1 mouse cellular context compared by ENCODE assay signal in the genomic region with DNA sequence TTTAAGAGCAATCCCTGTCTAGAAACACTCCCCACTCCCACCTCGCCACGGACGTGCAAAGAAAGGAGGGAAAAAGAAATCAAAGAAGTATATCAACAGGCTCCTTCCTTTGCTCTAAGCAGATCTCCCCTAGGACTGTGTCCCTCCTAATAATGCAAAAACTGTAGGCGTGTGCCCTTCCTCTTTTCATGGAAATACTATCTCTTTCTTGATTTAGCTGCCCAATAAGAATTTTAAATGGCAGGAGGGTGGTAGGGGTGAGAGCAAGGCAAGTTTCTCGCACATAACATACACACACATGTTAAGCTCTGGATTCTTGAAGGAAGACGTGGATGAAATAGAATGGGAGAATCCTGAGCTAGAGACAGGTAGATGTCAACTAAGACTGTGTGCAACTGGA.
TF ChIP-seq lines count a peak whose summit lies in the region.

No protein-coding gene starts in this region.

TF ChIP-seq in CH12.LX, 34 proteins besides CTCF, POLR2A, EP300 and RAD21 (continued from another document):
- no peak for TF ChIP-seq HCFC1 (IDR thresholded peaks at IDR 0.05; ENCODE audit: low read depth, low read length)
- peak; percentile 8; the same call in 1 of the 2 replicates for TF ChIP-seq TBP (conservative IDR thresholded peaks at IDR 0.05; ENCODE audit: low read depth, low read length)
- TF ChIP-seq SMC3 (IDR thresholded peaks at IDR 0.05; ENCODE audit: low read depth, low read length) = no peak
